Mouse (Mus musculus): Measurements from ENCODE around the gene 2310057J18Rik. TPM values are rescaled to one million over a fixed set of nuclear protein-coding genes. Genes with fewer than 3 reads are reported as not detected.
"Not testable (repeated sequence)": the region's sequence is repeated elsewhere in the genome, so short reads cannot be mapped to it uniquely, and the experiment has no call there.

Gene 2310057J18Rik
- not detected in 2 replicates for total RNA-seq (2021)
- long read RNA-seq = 0 reads

- no peak for DNase-seq
These were observed at the start of gene 2310057J18Rik for GRCm38 (mm10) chr10:28986203-28986602. 2310057J18Rik (minus strand) TSS chr10:28986303.

- not testable (repeated sequence) for DNase-seq
These were observed 43.9 kb upstream of the 2310057J18Rik start for GRCm38 (mm10) chr10:29029960-29030359.

- no peak for DNase-seq
These were observed 33.6 kb upstream of the 2310057J18Rik start for GRCm38 (mm10) chr10:29019496-29020270.

GRCm38 (mm10) chr10:28997776-28998175 is 11.7 kb upstream of the 2310057J18Rik start:
- DNase-seq = no peak

- DNase-seq = no peak
These were observed 2.9 kb upstream of the 2310057J18Rik start for GRCm38 (mm10) chr10:28988990-28989389.

- DNase-seq = no peak
These were observed 17.9 kb downstream of the 2310057J18Rik start for GRCm38 (mm10) chr10:28968189-28968588.

- DNase-seq = peak; percentile 38
These were observed 31.0 kb downstream of the 2310057J18Rik start for GRCm38 (mm10) chr10:28955138-28955537.

- no peak for DNase-seq
These were observed 31.6 kb downstream of the 2310057J18Rik start for GRCm38 (mm10) chr10:28954515-28954914.

Other genes with a start within 250 kb of the 2310057J18Rik start
- gene Soga3, start 157.5 kb upstream of the 2310057J18Rik start, total RNA-seq (2021) = 5.9 and 6.0 TPM in 2 replicates
- not detected in 2 replicates for gene Gm49353, start 212.7 kb upstream of the 2310057J18Rik start, total RNA-seq (2021)
- 3.4 and 4.0 TPM in 2 replicates for gene 9330159F19Rik, start 225.3 kb upstream of the 2310057J18Rik start, total RNA-seq (2021)

All from adrenal gland, postnatal 25 days (tissue).